Mouse (Mus musculus): ENCODE data around the gene Nqo1. TPM values are rescaled to one million over a fixed set of nuclear protein-coding genes. Genes with fewer than 3 reads are reported as not detected.

The Nqo1 gene
- 1.2 TPM for polyA plus RNA-seq (2017; shearing (Covaris generic))

GRCm38 (mm10) chr8:107403038-107403781 is at the start of gene Nqo1:
Gene Nqo1, minus strand, starts transcription at chr8:107403206.

DNA sequence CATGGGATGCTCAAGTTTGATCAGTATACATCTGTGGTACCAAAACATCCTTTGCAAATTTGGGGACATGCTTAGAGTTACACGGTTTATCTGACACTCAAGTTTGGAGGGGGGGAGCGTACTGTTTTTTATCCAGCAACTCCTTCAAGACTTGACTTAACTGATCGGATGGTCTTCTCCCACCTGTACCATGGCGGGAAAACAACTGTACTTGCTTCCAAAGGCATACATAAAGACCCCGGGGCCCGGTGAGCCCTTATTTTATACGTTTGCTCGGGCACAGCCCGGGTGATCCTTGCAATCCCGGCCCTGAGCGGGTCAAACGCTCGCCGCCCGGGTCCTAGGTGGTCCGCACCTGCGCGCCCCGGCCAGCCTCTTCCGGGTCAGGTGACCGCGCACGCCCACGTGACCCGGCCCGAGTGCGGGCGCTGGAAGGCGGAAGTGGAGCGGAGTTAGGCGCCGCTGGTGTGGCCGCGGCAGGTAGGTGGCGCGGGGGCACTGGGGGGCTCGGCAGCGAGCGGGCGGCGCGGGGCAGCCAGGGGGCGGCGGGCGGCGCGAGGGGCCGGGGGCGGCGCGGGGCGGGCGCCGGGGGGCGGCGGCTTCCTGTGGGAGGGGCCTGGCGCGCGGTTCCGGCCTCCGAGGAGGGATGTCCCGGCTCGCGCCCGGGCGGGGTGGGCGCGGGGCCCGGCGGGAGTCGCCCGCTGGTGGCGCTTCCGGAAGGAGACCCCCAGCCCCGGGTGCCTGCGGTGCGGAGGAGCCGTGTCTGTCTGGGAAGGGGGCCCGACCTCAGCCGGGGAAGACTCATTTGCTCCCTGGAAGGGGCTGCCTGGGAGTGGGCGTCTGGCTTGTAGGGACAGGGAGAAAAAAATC is 33.2 kb upstream of the Nqo1 start, which contains the start of gene Wwp2:
Gene Wwp2 (plus strand): TSS at position 404 of the 870 bp plus-strand sequence.

GRCm38 (mm10) chr8:107424597-107425229 is 21.7 kb upstream of the Nqo1 start, which contains the start of gene Nob1:
Gene Nob1, minus strand, starts transcription at chr8:107425051.

Other genes starting within 250 kb of the Nqo1 start
- 18.9 TPM for gene Nfat5, start 109.7 kb downstream of the Nqo1 start, polyA plus RNA-seq (2017; shearing (Covaris generic))
- 69.7 TPM for gene Nob1, start 21.8 kb upstream of the Nqo1 start, polyA plus RNA-seq (2017; shearing (Covaris generic))
- gene Wwp2, start 33.2 kb upstream of the Nqo1 start, polyA plus RNA-seq (2017; shearing (Covaris generic)), result 134 TPM
- 128 TPM for gene Psmd7, start 185.3 kb upstream of the Nqo1 start, polyA plus RNA-seq (2017; shearing (Covaris generic))